Mouse (Mus musculus): ENCODE data around the gene Sumo2. TPM values are rescaled to one million over a fixed set of nuclear protein-coding genes. Genes with fewer than 3 reads are reported as not detected.
"Not testable (repeated sequence)": the region's sequence is repeated elsewhere in the genome, so short reads cannot be mapped to it uniquely, and the experiment has no call there.

Sumo2 gene
- total and polyA plus RNA-seq, 2 experiments from 2014 or later = 543 to 1,028 TPM

GRCm38 (mm10) chr11:115488551-115489104 is 47.4 kb downstream of the Sumo2 start:
- H3K27ac ChIP-seq (ENCODE audit: low read depth, low read length) = no peak overlapping the region

GRCm38 (mm10) chr11:115485155-115485554 is 50.9 kb downstream of the Sumo2 start:
- WGBS = 30% methylated on average over 12 of the region's 12 CpGs
- Histone ChIP-seq H3K9me3 (ENCODE audit: low read length) (no peaks in the 10 kb centered on the region), H3K4me1 (ENCODE audit: insufficient read depth, low read length) (no peaks in the 10 kb centered on the region), H3K27me3 (ENCODE audit: insufficient read depth, low read length) (no peaks in the 10 kb centered on the region), H3K9ac (replicated peaks; ENCODE audit: low read length, poor library complexity, severe bottlenecking) (no peak overlapping the region), H3K4me2 (ENCODE audit: low read depth, low read length, poor library complexity, severe bottlenecking) (no peak overlapping the region), H3K36me3 (ENCODE audit: insufficient read depth, low read length) (peaks cover 13% of the 10 kb centered on the region), H3K27ac (ENCODE audit: low read depth, low read length) (0 out of 2 replicates have a peak overlapping the region, but pooled peaks have one; percentile 12), H3K4me3 (ENCODE audit: low read depth, low read length) (no peak overlapping the region)
- no peak for DNase-seq (ENCODE audit: low spot score)
- ATAC-seq (ENCODE audit: low FRiP score) = no peak
- TF ChIP-seq CTCF (IDR thresholded peaks at IDR 0.05) = no peak

More at GRCm38 (mm10) chr11:115488551-115489104, 47.4 kb downstream of the Sumo2 start:
- no peak overlapping the region for H3K9ac ChIP-seq (replicated peaks; ENCODE audit: low read length, poor library complexity, severe bottlenecking)
- no peak overlapping the region for H3K4me3 ChIP-seq (ENCODE audit: low read depth, low read length)
- no peaks in the 10 kb centered on the region for H3K27me3 ChIP-seq (ENCODE audit: insufficient read depth, low read length)
- whole genome bisulfite sequencing = 89% methylated on average over 19 of the region's 19 CpGs
- TF ChIP-seq CTCF (IDR thresholded peaks at IDR 0.05) = no peak
- no peaks in the 10 kb centered on the region for H3K9me3 ChIP-seq (ENCODE audit: low read length)
- peaks cover 13% of the 10 kb centered on the region for H3K36me3 ChIP-seq (ENCODE audit: insufficient read depth, low read length)
- peaks cover 4% of the 10 kb centered on the region; the same call in 1 of the 2 replicates for H3K4me1 ChIP-seq (ENCODE audit: insufficient read depth, low read length)
- ATAC-seq (ENCODE audit: low FRiP score) (no peak), DNase-seq (ENCODE audit: low spot score) (no peak)
- H3K4me2 ChIP-seq (ENCODE audit: low read depth, low read length, poor library complexity, severe bottlenecking) = no peak overlapping the region

GRCm38 (mm10) chr11:115483726-115484125 is 52.4 kb downstream of the Sumo2 start:
- H3K27me3 ChIP-seq (ENCODE audit: insufficient read depth, low read length) = no peaks in the 10 kb centered on the region
- H3K4me1 ChIP-seq (ENCODE audit: insufficient read depth, low read length) = no peaks in the 10 kb centered on the region
- H3K4me2 ChIP-seq (ENCODE audit: low read depth, low read length, poor library complexity, severe bottlenecking) = no peak overlapping the region
- H3K4me3 ChIP-seq (ENCODE audit: low read depth, low read length) = no peak overlapping the region
- no peaks in the 10 kb centered on the region for H3K9me3 ChIP-seq (ENCODE audit: low read length)
- DNase-seq (ENCODE audit: low spot score) (peak; percentile 82), ATAC-seq (ENCODE audit: low FRiP score) (no peak)
- peak; percentile 96 for TF ChIP-seq CTCF (IDR thresholded peaks at IDR 0.05)
- peaks cover 7% of the 10 kb centered on the region for H3K36me3 ChIP-seq (ENCODE audit: insufficient read depth, low read length)
- H3K27ac ChIP-seq (ENCODE audit: low read depth, low read length) = no peak overlapping the region
- WGBS = 19% methylated on average over 6 of the region's 6 CpGs
- H3K9ac ChIP-seq (replicated peaks; ENCODE audit: low read length, poor library complexity, severe bottlenecking) = no peak overlapping the region

- no peak for TF ChIP-seq CTCF (IDR thresholded peaks at IDR 0.05)
- H3K9ac ChIP-seq (replicated peaks; ENCODE audit: low read length, poor library complexity, severe bottlenecking) = no peak overlapping the region
- DNase-seq (ENCODE audit: low spot score) (no peak), ATAC-seq (ENCODE audit: low FRiP score) (no peak)
- H3K9me3 ChIP-seq (ENCODE audit: low read length) = no peaks in the 10 kb centered on the region
- 0 out of 2 replicates have a peak, but pooled peaks cover 3% of the 10 kb centered on the region for H3K36me3 ChIP-seq (ENCODE audit: insufficient read depth, low read length)
- no peak overlapping the region for H3K27ac ChIP-seq (ENCODE audit: low read depth, low read length)
- H3K27me3 ChIP-seq (ENCODE audit: insufficient read depth, low read length) = no peaks in the 10 kb centered on the region
- WGBS = 68% methylated on average over 11 of the region's 11 CpGs
- H3K4me3 ChIP-seq (ENCODE audit: low read depth, low read length) = no peak overlapping the region
- H3K4me2 ChIP-seq (ENCODE audit: low read depth, low read length, poor library complexity, severe bottlenecking) = no peak overlapping the region
- no peaks in the 10 kb centered on the region for H3K4me1 ChIP-seq (ENCODE audit: insufficient read depth, low read length)
Observed at GRCm38 (mm10) chr11:115483278-115483677, 52.8 kb downstream of the Sumo2 start.

GRCm38 (mm10) chr11:115481553-115482259 is 54.4 kb downstream of the Sumo2 start:
- Histone ChIP-seq H3K9ac (replicated peaks; ENCODE audit: low read length, poor library complexity, severe bottlenecking) (no peak overlapping the region), H3K4me3 (ENCODE audit: low read depth, low read length) (no peak overlapping the region), H3K27me3 (ENCODE audit: insufficient read depth, low read length) (no peaks in the 10 kb centered on the region), H3K9me3 (ENCODE audit: low read length) (no peaks in the 10 kb centered on the region), H3K27ac (ENCODE audit: low read depth, low read length) (no peak overlapping the region), H3K4me2 (ENCODE audit: low read depth, low read length, poor library complexity, severe bottlenecking) (no peak overlapping the region), H3K36me3 (ENCODE audit: insufficient read depth, low read length) (0 out of 2 replicates have a peak, but pooled peaks cover 3% of the 10 kb centered on the region), H3K4me1 (ENCODE audit: insufficient read depth, low read length) (no peaks in the 10 kb centered on the region; the same call in 1 of the 2 replicates)
- 87% methylated on average over 6 of the region's 6 CpGs for WGBS
- no peak for ATAC-seq (ENCODE audit: low FRiP score)
- no peak for DNase-seq (ENCODE audit: low spot score)
- no peak for TF ChIP-seq CTCF (IDR thresholded peaks at IDR 0.05)

GRCm38 (mm10) chr11:115478296-115478938 is 57.7 kb downstream of the Sumo2 start:
- H3K9me3 ChIP-seq (ENCODE audit: low read length) = no peaks in the 10 kb centered on the region
- H3K27me3 ChIP-seq (ENCODE audit: insufficient read depth, low read length) = no peaks in the 10 kb centered on the region
- H3K4me3 ChIP-seq (ENCODE audit: low read depth, low read length) = no peak overlapping the region
- 91% methylated on average over 9 of the region's 9 CpGs for WGBS
- peaks cover 5% of the 10 kb centered on the region; the same call in 1 of the 2 replicates for H3K4me1 ChIP-seq (ENCODE audit: insufficient read depth, low read length)
- TF ChIP-seq CTCF (IDR thresholded peaks at IDR 0.05) = no peak
- DNase-seq (ENCODE audit: low spot score) = no peak
- no peak overlapping the region for H3K27ac ChIP-seq (ENCODE audit: low read depth, low read length)
- H3K4me2 ChIP-seq (ENCODE audit: low read depth, low read length, poor library complexity, severe bottlenecking) = no peak overlapping the region
- H3K9ac ChIP-seq (replicated peaks; ENCODE audit: low read length, poor library complexity, severe bottlenecking) = no peak overlapping the region
- no peaks in the 10 kb centered on the region for H3K36me3 ChIP-seq (ENCODE audit: insufficient read depth, low read length)
- no peak for ATAC-seq (ENCODE audit: low FRiP score)

- Histone ChIP-seq H3K4me2 (ENCODE audit: low read depth, low read length, poor library complexity, severe bottlenecking) (0 out of 2 replicates have a peak overlapping the region, but pooled peaks have one; percentile 87), H3K9ac (replicated peaks; ENCODE audit: low read length, poor library complexity, severe bottlenecking) (peak overlapping the region; percentile 19; the same call in 1 of the 2 replicates)
- not testable (repeated sequence) for ATAC-seq (ENCODE audit: low FRiP score); H3K4me3 ChIP-seq (ENCODE audit: low read depth, low read length); H3K36me3 ChIP-seq (ENCODE audit: insufficient read depth, low read length); H3K9me3 ChIP-seq (ENCODE audit: low read length); DNase-seq (ENCODE audit: low spot score); H3K4me1 ChIP-seq (ENCODE audit: insufficient read depth, low read length); H3K27ac ChIP-seq (ENCODE audit: low read depth, low read length); H3K27me3 ChIP-seq (ENCODE audit: insufficient read depth, low read length)
- WGBS = 86% methylated on average over 7 of the region's 7 CpGs
Observed at GRCm38 (mm10) chr11:115477388-115477787, 58.7 kb downstream of the Sumo2 start.

GRCm38 (mm10) chr11:115476630-115477029 is 59.4 kb downstream of the Sumo2 start:
- Histone ChIP-seq H3K4me3 (ENCODE audit: low read depth, low read length) (peak overlapping the region; percentile 83; the same call in 1 of the 2 replicates), H3K4me2 (ENCODE audit: low read depth, low read length, poor library complexity, severe bottlenecking) (peak overlapping the region; percentile 87)
- not testable (repeated sequence) for H3K9me3 ChIP-seq (ENCODE audit: low read length); H3K27ac ChIP-seq (ENCODE audit: low read depth, low read length); ATAC-seq (ENCODE audit: low FRiP score); H3K4me1 ChIP-seq (ENCODE audit: insufficient read depth, low read length); DNase-seq (ENCODE audit: low spot score); H3K9ac ChIP-seq (replicated peaks; ENCODE audit: low read length, poor library complexity, severe bottlenecking); H3K36me3 ChIP-seq (ENCODE audit: insufficient read depth, low read length); H3K27me3 ChIP-seq (ENCODE audit: insufficient read depth, low read length)
- 80% methylated on average over 4 of the region's 4 CpGs for WGBS

Measured in midbrain, postnatal 0 days (tissue).